Mouse (Mus musculus): ENCODE results near the gene D430019H16Rik. TPM values are rescaled to one million over a fixed set of nuclear protein-coding genes. Genes with fewer than 3 reads are reported as not detected.

D430019H16Rik gene
- total RNA-seq, 1 experiment = 0.40 TPM

DNA sequence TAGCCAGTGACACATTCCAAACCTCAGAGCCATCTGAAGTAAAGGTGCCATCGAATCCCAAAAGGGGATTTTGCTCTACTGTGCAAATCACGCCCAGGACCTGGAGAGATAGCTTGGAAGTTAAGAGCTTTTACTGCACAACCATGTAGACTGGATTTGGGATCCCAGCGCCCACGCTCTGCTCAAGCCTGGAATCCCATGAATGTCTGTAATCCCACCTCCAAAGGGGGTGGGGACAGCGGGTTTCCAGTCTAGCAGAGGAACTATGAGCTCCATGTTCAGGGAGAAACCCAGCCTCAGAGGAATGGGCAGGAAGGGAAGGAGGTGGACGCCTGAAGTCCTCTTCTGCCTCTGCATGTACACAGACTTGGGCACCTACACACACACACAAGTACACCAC is 13.7 kb upstream of the D430019H16Rik start:
- H3K9ac ChIP-seq (ENCODE audit: insufficient read depth, low read depth, low read length, poor library complexity, severe bottlenecking) = no peak overlapping the region
- H3K9me3 ChIP-seq (ENCODE audit: control insufficient read depth, insufficient read depth, low read depth, low read length) = no peaks in the 10 kb centered on the region
- TF ChIP-seq HCFC1 (IDR thresholded peaks at IDR 0.05; ENCODE audit: borderline replicate concordance, insufficient read depth, low read length) = no peak
- no peak for TF ChIP-seq ZNF384 (IDR thresholded peaks at IDR 0.05; ENCODE audit: low read depth, low read length)
- TF ChIP-seq ZC3H11A (IDR thresholded peaks at IDR 0.05; ENCODE audit: borderline replicate concordance, low read depth, low read length) = no peak
- TF ChIP-seq MAFK (IDR thresholded peaks at IDR 0.05; ENCODE audit: insufficient read depth, low read depth, low read length) = no peak
- TF ChIP-seq CHD2 (IDR thresholded peaks at IDR 0.05; ENCODE audit: low read depth, low read length) = no peak
- no peak overlapping the region for H3K4me3 ChIP-seq (ENCODE audit: insufficient read depth in 1 of 2, low read depth in 1 of 2, low read length in 2 of 2, poor library complexity in 1 of 2, severe bottlenecking in 1 of 2)
- no peak for DNase-seq (ENCODE audit: low read depth, low spot score)
- H3K27ac ChIP-seq (ENCODE audit: insufficient read depth, low read depth, low read length, poor library complexity, severe bottlenecking) = no peak overlapping the region
- no peaks in the 10 kb centered on the region for H3K36me3 ChIP-seq (ENCODE audit: control insufficient read depth, insufficient read depth, low read length, poor library complexity, severe bottlenecking)
- H3K4me1 ChIP-seq (ENCODE audit: control insufficient read depth in 2 of 2, insufficient read depth in 2 of 2, low read length in 2 of 2, poor library complexity in 1 of 2) = peaks cover 0 to 2% of the 10 kb centered on the region in 2 experiments; a peak in 1 of 4 replicates
- in situ Hi-C loops (cut with MboI; ENCODE audit: low sequenced_read_pairs in 2 of 2, unreplicated experiment in 2 of 2) = no loop called here

DNA sequence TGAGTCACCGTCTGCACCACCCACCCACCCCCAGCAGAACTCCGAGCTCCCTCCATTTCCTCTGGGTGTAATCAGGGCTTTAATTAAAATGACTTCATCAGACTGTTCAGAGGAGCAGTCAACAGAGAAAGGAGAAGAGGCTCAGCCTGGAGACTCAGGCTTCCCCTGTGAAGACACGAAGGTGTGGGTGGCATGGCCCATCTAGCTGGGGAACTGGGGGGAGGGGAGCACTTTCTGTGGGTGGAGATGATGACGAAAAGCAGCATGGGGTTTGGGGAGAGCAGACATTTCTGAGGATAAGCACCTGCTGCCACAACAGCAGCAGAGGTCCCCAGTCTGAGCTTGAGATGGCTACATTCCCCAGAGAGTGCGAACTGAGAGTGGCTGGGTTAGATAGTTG is 10.1 kb upstream of the D430019H16Rik start:
- no peaks in the 10 kb centered on the region for H3K9me3 ChIP-seq (ENCODE audit: control insufficient read depth, insufficient read depth, low read depth, low read length)

GRCm38 (mm10) chr12:105445767-105446166 is 7.9 kb upstream of the D430019H16Rik start:
- no peaks in the 10 kb centered on the region for H3K9me3 ChIP-seq (ENCODE audit: control insufficient read depth, insufficient read depth, low read depth, low read length)
- H3K36me3 ChIP-seq (ENCODE audit: control insufficient read depth, insufficient read depth, low read length, poor library complexity, severe bottlenecking) = no peaks in the 10 kb centered on the region
- H3K4me1 ChIP-seq (ENCODE audit: control insufficient read depth in 2 of 2, insufficient read depth in 2 of 2, low read length in 2 of 2, poor library complexity in 1 of 2) = no peaks in the 10 kb centered on the region
- no peak overlapping the region for H3K9ac ChIP-seq (ENCODE audit: insufficient read depth, low read depth, low read length, poor library complexity, severe bottlenecking)
- H3K27ac ChIP-seq (ENCODE audit: insufficient read depth, low read depth, low read length, poor library complexity, severe bottlenecking) = no peak overlapping the region
- H3K4me3 ChIP-seq (ENCODE audit: insufficient read depth in 1 of 2, low read depth in 1 of 2, low read length in 2 of 2, poor library complexity in 1 of 2, severe bottlenecking in 1 of 2) = no peak overlapping the region
- DNase-seq (ENCODE audit: low read depth, low spot score) = no peak
- no peak for TF ChIP-seq HCFC1 (IDR thresholded peaks at IDR 0.05; ENCODE audit: borderline replicate concordance, insufficient read depth, low read length)
- TF ChIP-seq CHD2 (IDR thresholded peaks at IDR 0.05; ENCODE audit: low read depth, low read length) = no peak
- no peak for TF ChIP-seq ZNF384 (IDR thresholded peaks at IDR 0.05; ENCODE audit: low read depth, low read length)
- TF ChIP-seq MAFK (IDR thresholded peaks at IDR 0.05; ENCODE audit: insufficient read depth, low read depth, low read length) = no peak
- no peak for TF ChIP-seq ZC3H11A (IDR thresholded peaks at IDR 0.05; ENCODE audit: borderline replicate concordance, low read depth, low read length)
- in situ Hi-C loops (cut with MboI; ENCODE audit: low sequenced_read_pairs in 2 of 2, unreplicated experiment in 2 of 2) = no loop called here

More for the DNA sequence above, 10.1 kb upstream of the D430019H16Rik start:
- in situ Hi-C loops (cut with MboI; ENCODE audit: low sequenced_read_pairs in 2 of 2, unreplicated experiment in 2 of 2) = no loop called here
- H3K27ac ChIP-seq (ENCODE audit: insufficient read depth, low read depth, low read length, poor library complexity, severe bottlenecking) = no peak overlapping the region
- TF ChIP-seq MAFK (IDR thresholded peaks at IDR 0.05; ENCODE audit: insufficient read depth, low read depth, low read length) (no peak), HCFC1 (IDR thresholded peaks at IDR 0.05; ENCODE audit: borderline replicate concordance, insufficient read depth, low read length) (no peak), ZC3H11A (IDR thresholded peaks at IDR 0.05; ENCODE audit: borderline replicate concordance, low read depth, low read length) (no peak), ZNF384 (IDR thresholded peaks at IDR 0.05; ENCODE audit: low read depth, low read length) (no peak), CHD2 (IDR thresholded peaks at IDR 0.05; ENCODE audit: low read depth, low read length) (no peak)
- no peak for DNase-seq (ENCODE audit: low read depth, low spot score)
- H3K4me3 ChIP-seq (ENCODE audit: insufficient read depth in 1 of 2, low read depth in 1 of 2, low read length in 2 of 2, poor library complexity in 1 of 2, severe bottlenecking in 1 of 2) = no peak overlapping the region
- H3K9ac ChIP-seq (ENCODE audit: insufficient read depth, low read depth, low read length, poor library complexity, severe bottlenecking) = no peak overlapping the region
- no peaks in the 10 kb centered on the region for H3K36me3 ChIP-seq (ENCODE audit: control insufficient read depth, insufficient read depth, low read length, poor library complexity, severe bottlenecking)
- H3K4me1 ChIP-seq (ENCODE audit: control insufficient read depth in 2 of 2, insufficient read depth in 2 of 2, low read length in 2 of 2, poor library complexity in 1 of 2) = peaks cover 0 to 2% of the 10 kb centered on the region in 2 experiments; a peak in 1 of 4 replicates

DNA sequence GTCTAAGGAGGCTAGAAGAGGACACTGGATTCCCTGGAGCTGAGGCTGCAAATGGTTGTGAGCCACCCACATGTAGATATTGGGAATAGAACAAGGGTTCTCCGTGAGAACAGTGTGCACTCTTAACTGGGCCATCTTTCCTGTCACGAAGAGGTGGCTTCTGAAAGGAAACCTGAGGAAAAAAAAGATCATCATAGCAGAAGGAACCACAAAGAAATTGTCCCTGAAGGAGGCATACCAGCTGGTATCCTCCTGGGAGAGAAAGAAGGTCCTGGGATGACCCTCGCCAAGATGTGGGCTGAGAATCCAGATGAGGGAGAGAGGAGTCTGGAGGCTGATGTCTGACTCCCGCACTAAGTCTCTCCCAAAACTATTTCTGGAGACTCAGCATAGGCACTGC is 4.4 kb upstream of the D430019H16Rik start:
- Histone ChIP-seq H3K4me3 (ENCODE audit: insufficient read depth in 1 of 2, low read depth in 1 of 2, low read length in 2 of 2, poor library complexity in 1 of 2, severe bottlenecking in 1 of 2) (no peak overlapping the region), H3K9ac (ENCODE audit: insufficient read depth, low read depth, low read length, poor library complexity, severe bottlenecking) (no peak overlapping the region), H3K4me1 (ENCODE audit: control insufficient read depth in 2 of 2, insufficient read depth in 2 of 2, low read length in 2 of 2, poor library complexity in 1 of 2) (0 out of 4 replicates have a peak, but pooled peaks cover 0 to 4% of the 10 kb centered on the region in 2 experiments), H3K36me3 (ENCODE audit: control insufficient read depth, insufficient read depth, low read length, poor library complexity, severe bottlenecking) (no peaks in the 10 kb centered on the region), H3K27ac (ENCODE audit: insufficient read depth, low read depth, low read length, poor library complexity, severe bottlenecking) (no peak overlapping the region), H3K9me3 (ENCODE audit: control insufficient read depth, insufficient read depth, low read depth, low read length) (no peaks in the 10 kb centered on the region)
- no peak for TF ChIP-seq ZNF384 (IDR thresholded peaks at IDR 0.05; ENCODE audit: low read depth, low read length)
- DNase-seq (ENCODE audit: low read depth, low spot score) = no peak
- in situ Hi-C loops (cut with MboI; ENCODE audit: low sequenced_read_pairs in 2 of 2, unreplicated experiment in 2 of 2) = no loop called here
